Mouse (Mus musculus): Measurements from ENCODE around the gene Gm7735.
"Not testable (repeated sequence)": the region's sequence is repeated elsewhere in the genome, so short reads cannot be mapped to it uniquely, and the experiment has no call there.

The Gm7735 gene

GRCm38 (mm10) chr16:89169190-89169589 is at the start of gene Gm7735:
Gm7735 (plus strand) TSS chr16:89169490.
- DNase-seq (ENCODE audit: low spot score) = not testable (repeated sequence)

- no peak for DNase-seq (ENCODE audit: low spot score)
Observed at GRCm38 (mm10) chr16:89140551-89140950, 28.7 kb upstream of the Gm7735 start, which contains the start of gene Gm6358. Gm6358 (plus strand) TSS chr16:89140851.

GRCm38 (mm10) chr16:89150786-89151185 is 18.5 kb upstream of the Gm7735 start, which contains the start of gene Gm10061:
Gm10061 (plus strand) TSS chr16:89151086.
- DNase-seq (ENCODE audit: low spot score) = no peak

GRCm38 (mm10) chr16:89157652-89158051 is 11.6 kb upstream of the Gm7735 start, which contains the start of gene Gm9789:
Gm9789 (plus strand) TSS chr16:89157952.
- DNase-seq (ENCODE audit: low spot score) = no peak

GRCm38 (mm10) chr16:89174435-89174834 is 5.1 kb downstream of the Gm7735 start, which contains the start of gene 1110057P08Rik:
1110057P08Rik (plus strand) TSS chr16:89174735.
- DNase-seq (ENCODE audit: low spot score) = no peak

- DNase-seq (ENCODE audit: low spot score) = no peak
Observed at GRCm38 (mm10) chr16:89188621-89189020, 19.3 kb downstream of the Gm7735 start.

- no peak for DNase-seq (ENCODE audit: low spot score)
Observed at GRCm38 (mm10) chr16:89205561-89205960, 36.3 kb downstream of the Gm7735 start, which contains the start of gene Krtap20-2. Krtap20-2 (plus strand) TSS chr16:89205861.
